Mouse (Mus musculus): ENCODE results near the gene Nrxn2.

Nrxn2 gene

GRCm38 (mm10) chr19:6493219-6493618 is 74.7 kb downstream of the Nrxn2 start:
- no peak for DNase-seq (ENCODE audit: extremely low read depth, low read depth)

- DNase-seq (ENCODE audit: extremely low read depth, low read depth), result no peak
Measured at GRCm38 (mm10) chr19:6494032-6494431, 75.5 kb downstream of the Nrxn2 start.

- DNase-seq (ENCODE audit: extremely low read depth, low read depth), result no peak
Measured at GRCm38 (mm10) chr19:6494504-6495170, 76.1 kb downstream of the Nrxn2 start.

GRCm38 (mm10) chr19:6495714-6496113 is 77.2 kb downstream of the Nrxn2 start:
- no peak for DNase-seq (ENCODE audit: extremely low read depth, low read depth)

GRCm38 (mm10) chr19:6496462-6497149 is 78.1 kb downstream of the Nrxn2 start:
- DNase-seq (ENCODE audit: extremely low read depth, low read depth), result no peak

- DNase-seq (ENCODE audit: extremely low read depth, low read depth), result no peak
Measured at GRCm38 (mm10) chr19:6497150-6497801, 78.7 kb downstream of the Nrxn2 start.

- DNase-seq (ENCODE audit: extremely low read depth, low read depth), result no peak
Measured at GRCm38 (mm10) chr19:6497803-6498202, 79.3 kb downstream of the Nrxn2 start.

GRCm38 (mm10) chr19:6498350-6499131 is 80.0 kb downstream of the Nrxn2 start:
- DNase-seq (ENCODE audit: extremely low read depth, low read depth), result no peak

GRCm38 (mm10) chr19:6499860-6500635 is 81.5 kb downstream of the Nrxn2 start:
- DNase-seq (ENCODE audit: extremely low read depth, low read depth), result no peak

- DNase-seq (ENCODE audit: extremely low read depth, low read depth), result no peak
Measured at GRCm38 (mm10) chr19:6500636-6501025, 82.1 kb downstream of the Nrxn2 start.

GRCm38 (mm10) chr19:6502035-6502541 is 83.6 kb downstream of the Nrxn2 start:
- DNase-seq (ENCODE audit: extremely low read depth, low read depth), result no peak

- no peak for DNase-seq (ENCODE audit: extremely low read depth, low read depth)
Measured at GRCm38 (mm10) chr19:6502543-6503319, 84.2 kb downstream of the Nrxn2 start.

- no peak for DNase-seq (ENCODE audit: extremely low read depth, low read depth)
Measured at GRCm38 (mm10) chr19:6503926-6504655, 85.6 kb downstream of the Nrxn2 start.

- no peak for DNase-seq (ENCODE audit: extremely low read depth, low read depth)
Measured at GRCm38 (mm10) chr19:6504656-6505045, 86.1 kb downstream of the Nrxn2 start.

- DNase-seq (ENCODE audit: extremely low read depth, low read depth), result no peak
Measured at GRCm38 (mm10) chr19:6507393-6507792, 88.9 kb downstream of the Nrxn2 start.

GRCm38 (mm10) chr19:6509881-6510280 is 91.3 kb downstream of the Nrxn2 start:
- DNase-seq (ENCODE audit: extremely low read depth, low read depth), result no peak

GRCm38 (mm10) chr19:6510546-6510945 is 92.0 kb downstream of the Nrxn2 start:
- DNase-seq (ENCODE audit: extremely low read depth, low read depth), result no peak

- no peak for DNase-seq (ENCODE audit: extremely low read depth, low read depth)
Measured at GRCm38 (mm10) chr19:6513389-6514139, 95.0 kb downstream of the Nrxn2 start.

GRCm38 (mm10) chr19:6514940-6515339 is 96.4 kb downstream of the Nrxn2 start:
- no peak for DNase-seq (ENCODE audit: extremely low read depth, low read depth)

Measured in MEL-GATA-1-ER (cell line).